Mouse (Mus musculus) MEL (cell line): ENCODE measurements around the gene Gpc5. TPM values are rescaled to one million over a fixed set of nuclear protein-coding genes. Genes with fewer than 3 reads are reported as not detected.

Experiments used
- DNase-seq: peaks from one replicate; pipeline ENCODE4 v3.0.0; 2011; ENCODE audit warnings: low read depth, low spot score
- H3K27ac ChIP-seq: 2 replicates; pipeline ENCODE4 v1.5.1; 2012; ENCODE audit warnings: low read depth, mild to moderate bottlenecking, control low read depth, low read length, moderate library complexity; ENCODE audit not compliant: control insufficient read depth
- H3K27me3 ChIP-seq, 2 experiments: fragments of 150-350 bp in 1 of 2; sonication (generic) in 1 of 2; 2 replicates each; pipeline ENCODE4 v1.6.1; 2012; ENCODE audit warnings: low read length in 2 of 2, mild to moderate bottlenecking in 2 of 2, improper control_type of control experiment in 1 of 2, moderate library complexity in 1 of 2; ENCODE audit not compliant: insufficient read depth in 2 of 2, control insufficient read depth in 1 of 2
- H3K36me3 ChIP-seq, 2 experiments: 2 replicates each; pipeline ENCODE4 v1.6.1; 2012 to 2014; ENCODE audit warnings: low read length in 2 of 2, improper control_type of control experiment in 1 of 2, inconsistent platforms in 1 of 2, mild to moderate bottlenecking in 1 of 2; ENCODE audit not compliant: insufficient read depth in 2 of 2, control insufficient read depth in 1 of 2
- H3K4me1 ChIP-seq, 2 experiments: fragments of 150-350 bp in 1 of 2; sonication (generic) in 1 of 2; 2 replicates each; pipeline ENCODE4 v1.6.1; 2012; ENCODE audit warnings: low read length in 2 of 2, improper control_type of control experiment in 1 of 2, mild to moderate bottlenecking in 1 of 2; ENCODE audit not compliant: insufficient read depth in 2 of 2, control insufficient read depth in 1 of 2
- H3K4me3 ChIP-seq, 2 experiments: fragments of 150-350 bp in 1 of 2; sonication (generic) in 1 of 2; 2 replicates each; pipeline ENCODE4 v1.5.1; 2012; ENCODE audit warnings: low read depth in 2 of 2, low read length in 2 of 2, mild to moderate bottlenecking in 2 of 2, moderate library complexity in 2 of 2, control low read depth in 1 of 2, improper control_type of control experiment in 1 of 2; ENCODE audit not compliant: control insufficient read depth in 1 of 2, insufficient read depth in 1 of 2
- H3K79me2 ChIP-seq: 2 replicates; pipeline ENCODE4 v1.6.1; 2012; ENCODE audit warnings: mild to moderate bottlenecking, low read length, moderate library complexity; ENCODE audit not compliant: control insufficient read depth, poor library complexity, insufficient read depth
- H3K9ac ChIP-seq: 2 replicates; pipeline ENCODE4 v1.6.1; 2012; ENCODE audit warnings: low read depth, mild to moderate bottlenecking, control low read depth, low read length, moderate library complexity; ENCODE audit not compliant: control insufficient read depth, poor library complexity, severe bottlenecking
- H3K9me3 ChIP-seq: fragments of 150-350 bp; sonication (generic); replicated peaks from 2 replicates; pipeline ENCODE4 v1.6.1; 2012; ENCODE audit warnings: mild to moderate bottlenecking, low read length, improper control_type of control experiment, moderate library complexity; ENCODE audit not compliant: insufficient read depth
- BHLHE40 ChIP-seq: IDR thresholded peaks from 2 replicates; pipeline ENCODE4 v1.6.1; 2012; ENCODE audit warnings: low read depth, mild to moderate bottlenecking, inconsistent platforms, low read length, improper control_type of control experiment, borderline replicate concordance
- ELF1 ChIP-seq: IDR thresholded peaks from 2 replicates; pipeline ENCODE4 v1.6.1; 2014; ENCODE audit warnings: low read depth, mild to moderate bottlenecking, inconsistent platforms, low read length, improper control_type of control experiment, moderate library complexity
- EP300 ChIP-seq, 2 experiments: IDR thresholded peaks; 2 replicates each; pipeline ENCODE4 v1.6.1; 2011; ENCODE audit warnings: improper control_type of control experiment in 2 of 2, low read length in 2 of 2, low read depth in 1 of 2, mild to moderate bottlenecking in 1 of 2
- ETS1 ChIP-seq: IDR thresholded peaks from 2 replicates; pipeline ENCODE4 v1.6.1; 2012; ENCODE audit warnings: low read depth, mild to moderate bottlenecking, inconsistent platforms, low read length, improper control_type of control experiment, moderate library complexity
- GATA1 ChIP-seq: IDR thresholded peaks from 2 replicates; pipeline ENCODE4 v1.6.1; 2011; ENCODE audit warnings: low read depth, low read length, improper control_type of control experiment
- JUND ChIP-seq: IDR thresholded peaks from 2 replicates; pipeline ENCODE4 v1.6.1; 2011; ENCODE audit warnings: low read depth, mild to moderate bottlenecking, improper control_type of control experiment, low read length
- MYC ChIP-seq: IDR thresholded peaks from 2 replicates; pipeline ENCODE4 v1.6.1; 2011; ENCODE audit warnings: low read depth, mild to moderate bottlenecking, low read length, improper control_type of control experiment, moderate library complexity
- POLR2AphosphoS2 ChIP-seq: IDR thresholded peaks from 2 replicates; pipeline ENCODE4 v1.6.1; 2011; ENCODE audit warnings: low read length, improper control_type of control experiment
- RAD21 ChIP-seq: IDR thresholded peaks from 2 replicates; pipeline ENCODE4 v1.6.1; 2011; ENCODE audit warnings: mild to moderate bottlenecking, low read depth, low read length, improper control_type of control experiment
- RCOR1 ChIP-seq: IDR thresholded peaks from 2 replicates; pipeline ENCODE4 v1.6.1; 2012; ENCODE audit warnings: low read depth, mild to moderate bottlenecking, inconsistent platforms, low read length, improper control_type of control experiment
- TAL1 ChIP-seq: IDR thresholded peaks from 2 replicates; pipeline ENCODE4 v1.6.1; 2012; ENCODE audit warnings: mild to moderate bottlenecking, inconsistent platforms, low read length, moderate library complexity, mixed read lengths
- TBP ChIP-seq: IDR thresholded peaks from 2 replicates; pipeline ENCODE4 v1.8.0; 2011; ENCODE audit warnings: low read depth, low read length, improper control_type of control experiment
- TCF12 ChIP-seq: IDR thresholded peaks from 2 replicates; pipeline ENCODE4 v1.6.1; 2014; ENCODE audit warnings: low read depth, mild to moderate bottlenecking, inconsistent platforms, low read length, improper control_type of control experiment, moderate library complexity
- UBTF ChIP-seq: IDR thresholded peaks from 2 replicates; pipeline ENCODE4 v1.6.1; 2012; ENCODE audit warnings: low read depth, mild to moderate bottlenecking, inconsistent platforms, low read length, improper control_type of control experiment, moderate library complexity, borderline replicate concordance; ENCODE audit not compliant: insufficient read depth
- USF2 ChIP-seq, 2 experiments: IDR thresholded peaks; 2 replicates each; pipeline ENCODE4 v1.6.1; 2011 to 2012; ENCODE audit warnings: improper control_type of control experiment in 2 of 2, low read length in 2 of 2, borderline replicate concordance in 1 of 2, inconsistent platforms in 1 of 2, low read depth in 1 of 2, mild to moderate bottlenecking in 1 of 2; ENCODE audit not compliant: insufficient read depth in 1 of 2
- ZC3H11A ChIP-seq: IDR thresholded peaks from 2 replicates; pipeline ENCODE4 v1.6.1; 2012; ENCODE audit warnings: low read depth, mild to moderate bottlenecking, inconsistent platforms, low read length, improper control_type of control experiment
- ZKSCAN1 ChIP-seq: IDR thresholded peaks from 2 replicates; pipeline ENCODE4 v1.6.1; 2012; ENCODE audit warnings: low read depth, mild to moderate bottlenecking, inconsistent platforms, low read length, improper control_type of control experiment, moderate library complexity
- polyA plus RNA-seq, 2 experiments: library from polyadenylated mRNA; stranded (reverse) in 1 of 2; unstranded in 1 of 2; fragments of >175 nt in 1 of 2; fragments of >200 nt in 1 of 2; gene quantifications; 2 replicates each; pipeline versions ENCODE4 v1.2.1 to v1.2.4; 2012; ENCODE audit warnings: low replicate concordance in 2 of 2, low read depth in 1 of 2; ENCODE audit not compliant: insufficient read length in 2 of 2, insufficient read depth in 1 of 2, missing spikeins in 1 of 2
- total RNA-seq: library from RNA; depleted of rRNA; stranded (reverse); fragments of 300-350 nt; gene quantifications from 2 replicates; pipeline ENCODE4 v1.2.3, GENCODE M21; 2012

Gpc5 gene
- total and polyA plus RNA-seq, 3 experiments, result not detected

DNA sequence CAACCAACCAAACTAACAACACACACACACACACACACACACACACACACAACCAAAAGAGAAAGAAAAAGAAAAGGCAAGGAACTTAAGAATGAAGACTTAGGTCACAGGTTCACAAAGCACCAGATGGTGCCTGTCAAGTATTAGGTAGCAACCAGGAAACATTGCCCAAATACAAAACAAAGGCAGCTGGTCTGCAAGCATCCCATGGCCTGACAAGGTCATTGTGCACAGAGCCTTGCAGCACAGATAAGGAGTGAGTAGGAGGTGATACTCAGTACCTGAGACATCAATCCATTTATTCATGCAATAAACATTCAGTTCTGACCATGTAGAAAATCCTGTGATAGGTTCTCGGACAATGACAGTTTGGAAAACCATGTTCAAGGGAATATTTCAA lies 884.0 kb downstream of the Gpc5 start:
- Histone ChIP-seq H3K27me3 (no peaks in the 10 kb centered on the region), H3K9me3 (no peaks in the 10 kb centered on the region), H3K4me1 (no peaks in the 10 kb centered on the region)
- no peak for DNase-seq
- TF ChIP-seq GATA1 (no peak), RAD21 (no peak), ZKSCAN1 (no peak), ZC3H11A (no peak), ELF1 (no peak)
- TF ChIP-seq, all 39 proteins: peak for 0
- no peaks in the 10 kb centered on the region for H3K79me2 ChIP-seq
- peaks cover 0 to 4% of the 10 kb centered on the region in 2 experiments; a peak in 1 of 4 replicates for H3K36me3 ChIP-seq
- H3K4me3 ChIP-seq, result no peak overlapping the region
- H3K9ac ChIP-seq, result no peak overlapping the region
- no peak overlapping the region for H3K27ac ChIP-seq

DNA sequence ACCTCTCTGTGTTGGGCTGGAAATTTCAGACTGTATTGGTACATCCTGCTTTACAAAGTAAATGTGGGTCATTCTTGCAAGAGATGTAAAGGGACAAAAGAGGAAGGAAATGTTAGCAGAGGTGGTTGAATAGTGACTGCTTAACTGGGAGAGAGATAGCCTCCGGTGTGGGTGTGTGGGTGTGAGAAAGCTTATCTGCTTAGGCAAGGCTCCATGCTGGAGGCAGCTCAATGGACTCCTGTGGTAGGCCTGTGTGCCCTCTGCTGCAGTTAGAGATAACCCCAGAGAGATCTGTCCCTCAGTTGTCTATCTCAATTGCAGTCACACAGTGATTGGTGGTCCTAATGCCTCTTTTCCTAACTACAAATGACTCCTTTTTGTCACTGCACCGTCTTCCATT lies 887.2 kb downstream of the Gpc5 start:
- Histone ChIP-seq H3K27me3 (no peaks in the 10 kb centered on the region), H3K36me3 (peaks cover 0 to 4% of the 10 kb centered on the region in 2 experiments; a peak in 1 of 4 replicates), H3K79me2 (no peaks in the 10 kb centered on the region), H3K4me3 (no peak overlapping the region), H3K27ac (no peak overlapping the region), H3K9me3 (no peaks in the 10 kb centered on the region), H3K4me1 (no peaks in the 10 kb centered on the region), H3K9ac (no peak overlapping the region)
- peak; percentile 85 for DNase-seq
- no peak for TF ChIP-seq JUND
- TF ChIP-seq BHLHE40, result peak; percentile 35; the same call in 1 of the 2 replicates
- no peak for TF ChIP-seq TBP
- TF ChIP-seq RCOR1, result peak; percentile 83
- no peak for TF ChIP-seq ZKSCAN1
- peak; percentile 92 for TF ChIP-seq GATA1
- no peak for TF ChIP-seq USF2 (IDR thresholded peaks at IDR 0.05; ENCODE audit: borderline replicate concordance in 1 of 2, insufficient read depth in 1 of 2, low read depth in 1 of 2, low read length in 2 of 2)
- TF ChIP-seq ETS1, result peak; percentile 63
- TF ChIP-seq UBTF, result no peak
- TF ChIP-seq POLR2AphosphoS2, result no peak
- peak; percentile 26; the same call in 1 of the 2 replicates for TF ChIP-seq MYC
- peak; percentile 89 for TF ChIP-seq TCF12
- TF ChIP-seq ZC3H11A, result no peak
- TF ChIP-seq TAL1, result peak; percentile 76
- TF ChIP-seq EP300 (IDR thresholded peaks at IDR 0.05; ENCODE audit: low read depth in 1 of 2, low read length in 2 of 2), result peak; percentile 94 to 96
- 0 out of 2 replicates have a peak, but pooled peaks have one; percentile 11 for TF ChIP-seq ELF1
